8 mouse cellular contexts compared by ENCODE assay signal in genomic region chr11:115775821-115776665, GRCm38 (mm10). TPM values are rescaled to one million over a fixed set of nuclear protein-coding genes. Genes with fewer than 3 reads are reported as not detected.
DNase-seq lines count a peak whose midpoint lies in the region; ATAC-seq lines count a peak whose summit lies in the region.

No protein-coding gene starts in this region.

- no peak for ATAC-seq in heart, embryonic 13.5 days (ENCODE audit: extremely low read depth, insufficient number of reproducible peaks, low FRiP score, low TSS enrichment)
- ATAC-seq in CD4-positive, CD25-positive, alpha-beta regulatory T cell, adult 4 months = no peak

- H3K27me3 ChIP-seq in heart, embryonic 13.5 days (replicated peaks) = no peaks in the 10 kb centered on the region

- no peak overlapping the region for H3K4me3 ChIP-seq in heart, embryonic 13.5 days

- peak; percentile 36 for DNase-seq in embryo, embryonic 10.5 days (ENCODE audit: low spot score)
- no peak for DNase-seq in embryo, embryonic 11 days
- peak; percentile 35 for DNase-seq in urinary bladder, postnatal 14 days (ENCODE audit: low spot score)
- DNase-seq in urinary bladder, postnatal 10 days (ENCODE audit: low spot score) = no peak
- DNase-seq in kidney, postnatal 25 days = peak; percentile 60 to 87
- DNase-seq in thymus, postnatal 14 days = no peak

- H3K27ac ChIP-seq in heart, embryonic 13.5 days (replicated peaks) = peak overlapping the region; percentile 98

- H3K4me2 ChIP-seq in heart, embryonic 13.5 days = peak overlapping the region; percentile 44

- peaks cover 24% of the 10 kb centered on the region for H3K36me3 ChIP-seq in heart, embryonic 13.5 days

- peaks cover 66% of the 10 kb centered on the region for H3K4me1 ChIP-seq in heart, embryonic 13.5 days

- H3K9ac ChIP-seq in heart, embryonic 13.5 days = peak overlapping the region; percentile 64

- 41% methylated on average over 18 of the region's 18 CpGs for WGBS in heart, embryonic 13.5 days

- H3K9me3 ChIP-seq in heart, embryonic 13.5 days = no peaks in the 10 kb centered on the region

RNA-seq across cellular contexts. Expression of gene Tmem94, which starts 10.8 kb away (rescaled TPM):
- polyA plus RNA-seq in heart, embryonic 13.5 days (2015; fragmentation: Nextera tagmentation; extraction: Ambion mirVana) = 34.3 and 39.4 TPM in 2 replicates
- 10 to 100 TPM in 1 of 2 experiments, 1 to 10 TPM in 1; 8.5 to 17.5 TPM for polyA plus RNA-seq in CD4-positive, CD25-positive, alpha-beta regulatory T cell, adult 4 months (2017; shearing (Covaris generic))

RNA-seq across cellular contexts. Expression of gene Caskin2, which starts 37.4 kb away (rescaled TPM):
- 20.0 and 20.1 TPM in 2 replicates for polyA plus RNA-seq in heart, embryonic 13.5 days (2015; fragmentation: Nextera tagmentation; extraction: Ambion mirVana)
- polyA plus RNA-seq in CD4-positive, CD25-positive, alpha-beta regulatory T cell, adult 4 months (2017; shearing (Covaris generic)) = under 1 TPM; 0.69 to 0.85 TPM

RNA-seq across cellular contexts. Expression of gene Tsen54, which starts 38.5 kb away (rescaled TPM):
- 24.4 and 27.5 TPM in 2 replicates for polyA plus RNA-seq in heart, embryonic 13.5 days (2015; fragmentation: Nextera tagmentation; extraction: Ambion mirVana)
- 10 to 100 TPM; 11.0 to 16.2 TPM for polyA plus RNA-seq in CD4-positive, CD25-positive, alpha-beta regulatory T cell, adult 4 months (2017; shearing (Covaris generic))

RNA-seq across cellular contexts. Expression of gene Llgl2, which starts 47.8 kb away (rescaled TPM):
- polyA plus RNA-seq in heart, embryonic 13.5 days (2015; fragmentation: Nextera tagmentation; extraction: Ambion mirVana) = 18.9 and 19.0 TPM in 2 replicates
- 10 to 100 TPM in 1 of 2 experiments, 1 to 10 TPM in 1; 7.9 to 11.1 TPM for polyA plus RNA-seq in CD4-positive, CD25-positive, alpha-beta regulatory T cell, adult 4 months (2017; shearing (Covaris generic))

Comparison
In these comparisons a context has a peak if more than half of its experiments do, and no peak if none do; other contexts are left out.
1. DNase-seq: peak in embryo, embryonic 10.5 days (single experiment), urinary bladder, postnatal 14 days (single experiment) and kidney, postnatal 25 days (2 of 2); none in embryo, embryonic 11 days (single experiment), urinary bladder, postnatal 10 days (single experiment) and thymus, postnatal 14 days (single experiment).
2. RNA of gene Caskin2, which starts 37.4 kb away (polyA plus RNA-seq): 20.0 to 20.1 TPM in heart, embryonic 13.5 days; 0.69 to 0.85 TPM in CD4-positive, CD25-positive, alpha-beta regulatory T cell, adult 4 months; every median in the first group is over 10 times any median in the second.